Mouse (Mus musculus) embryo, embryonic 11 days (tissue): ENCODE measurements at regions not wholly inside any gene's neighbourhood (a gene's known extent, or its start where the extent isn't known, plus 50 kb on each side); places are given as distances from the start of the nearest gene placed in this dataset.

Experiments
- DNase-seq: peaks from one replicate; pipeline ENCODE4 v3.0.0-alpha.2; 2015

GRCm38 (mm10) chr6:143558046-143558884 lies 391.2 kb downstream of the Etnk1 start:
- no peak for DNase-seq

DNA sequence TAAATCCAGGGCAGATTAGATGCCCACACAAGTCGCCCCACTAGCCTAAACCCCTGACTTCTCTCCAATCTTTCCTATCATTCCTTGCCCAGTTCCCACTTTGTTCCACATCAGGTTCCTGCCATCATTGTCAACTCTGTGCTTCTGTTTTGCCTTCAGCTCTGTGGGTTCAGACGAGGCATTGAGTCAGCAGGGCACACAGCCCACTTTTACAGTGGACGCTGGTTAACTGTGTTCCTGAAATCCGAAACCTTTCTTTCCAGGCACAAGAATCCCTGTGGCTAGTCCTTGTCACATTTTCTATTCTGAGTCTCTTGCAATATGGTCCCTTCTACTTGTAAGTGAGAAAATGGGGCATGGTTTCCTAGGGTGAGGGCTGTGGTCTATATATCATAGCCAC lies 392.3 kb downstream of the Etnk1 start:
- DNase-seq = no peak

GRCm38 (mm10) chr6:143561316-143562088 lies 394.5 kb downstream of the Etnk1 start:
- DNase-seq = no peak

DNA sequence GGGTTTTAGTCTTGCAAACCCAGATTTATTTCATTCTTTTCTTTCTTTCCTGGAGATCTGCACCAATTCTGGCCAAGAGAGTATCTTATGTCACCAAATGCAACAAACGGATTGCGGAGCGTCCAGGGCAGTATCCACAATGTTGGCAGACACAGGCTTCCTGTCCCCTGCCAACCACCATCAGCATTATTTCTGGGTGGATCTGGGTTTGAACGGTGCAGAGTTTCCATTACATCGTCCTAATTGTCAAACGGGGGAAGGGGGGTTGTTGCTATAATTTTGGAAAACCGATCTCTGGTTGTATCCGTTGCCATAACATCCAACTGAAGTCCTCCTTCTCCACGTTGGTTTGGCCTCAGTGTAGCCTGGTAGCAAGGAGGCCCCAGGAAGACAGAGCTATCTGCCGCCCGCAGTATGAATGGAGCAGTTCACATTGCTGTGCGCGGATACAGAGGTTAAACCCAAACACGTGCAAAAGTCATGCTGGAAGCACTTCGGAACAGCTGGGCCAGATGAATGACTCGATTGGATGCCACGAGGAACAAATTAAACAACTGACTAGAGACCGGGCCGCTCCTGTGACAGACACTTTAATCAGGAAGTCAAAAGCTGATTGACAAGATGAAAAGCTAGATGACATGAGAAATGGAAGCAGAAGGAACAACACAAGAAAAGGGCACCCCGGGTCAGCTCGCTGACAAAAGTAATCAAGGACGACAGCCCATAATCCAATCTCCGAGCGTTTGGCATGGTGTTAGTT lies 404.5 kb downstream of the Etnk1 start:
- peak; percentile 65 for DNase-seq

DNA sequence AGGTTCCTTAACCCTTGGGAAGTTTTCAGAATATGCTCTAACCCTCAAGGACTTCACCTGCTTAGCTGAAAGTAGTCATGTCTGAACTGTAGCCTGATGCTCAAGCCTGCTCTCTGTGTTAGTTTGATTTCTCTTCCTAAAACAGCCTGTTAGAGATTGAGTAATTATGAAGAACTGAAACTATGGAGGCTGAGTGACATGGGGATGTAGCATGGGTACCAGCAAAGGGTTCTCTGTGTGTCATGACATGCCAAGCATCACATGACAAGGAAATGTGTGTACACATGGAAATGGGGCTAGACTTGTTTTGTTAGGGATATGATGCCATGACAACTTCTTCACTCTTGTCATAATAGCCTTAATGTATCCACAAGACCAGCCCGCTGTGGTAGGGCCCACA lies 412.2 kb downstream of the Etnk1 start:
- no peak for DNase-seq

- DNase-seq = no peak
Observed at GRCm38 (mm10) chr6:143589666-143590065, 422.6 kb downstream of the Etnk1 start.

- no peak for DNase-seq
Observed at GRCm38 (mm10) chr6:143590231-143590630, 423.2 kb downstream of the Etnk1 start.

- peak; percentile 18 for DNase-seq
Observed at GRCm38 (mm10) chr6:143592490-143592889, 425.5 kb downstream of the Etnk1 start.

DNA sequence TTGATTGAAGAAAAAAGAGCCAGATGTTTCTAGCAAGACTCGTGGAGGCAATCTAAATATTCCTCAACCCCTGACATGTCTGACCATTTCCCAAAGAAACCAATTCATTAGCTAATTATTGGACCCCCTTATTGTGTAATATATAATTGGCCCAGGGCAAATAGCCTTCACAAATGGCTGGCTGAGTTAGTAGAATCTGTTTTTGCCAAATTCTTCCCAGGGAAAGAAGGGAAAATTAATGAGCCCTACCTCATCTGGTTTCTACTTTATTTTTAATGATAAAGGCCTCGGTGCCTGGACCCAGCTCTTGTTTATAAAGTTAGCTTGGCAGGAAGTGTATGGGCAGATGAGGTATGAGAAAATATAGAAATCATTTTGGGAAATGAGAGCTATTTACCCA lies 428.5 kb downstream of the Etnk1 start:
- DNase-seq = no peak

DNA sequence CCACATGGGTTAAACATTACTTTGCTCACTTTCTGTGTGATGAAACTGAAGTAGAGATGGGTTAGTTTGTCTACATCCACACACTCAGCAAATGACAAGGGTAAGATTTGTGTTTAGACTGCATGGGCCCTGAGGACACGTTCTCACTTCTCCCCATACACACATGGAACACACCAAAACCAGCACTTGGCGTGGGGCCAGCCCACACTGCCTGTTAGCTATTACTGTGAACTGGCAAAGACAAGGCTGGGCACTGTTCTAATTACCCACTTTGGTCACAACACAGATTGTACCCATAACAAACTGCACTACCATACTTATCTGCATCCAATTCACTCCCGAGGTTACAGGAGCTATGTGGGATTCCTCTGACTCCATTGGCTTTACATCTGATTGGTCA lies 430.4 kb downstream of the Etnk1 start:
- no peak for DNase-seq

DNA sequence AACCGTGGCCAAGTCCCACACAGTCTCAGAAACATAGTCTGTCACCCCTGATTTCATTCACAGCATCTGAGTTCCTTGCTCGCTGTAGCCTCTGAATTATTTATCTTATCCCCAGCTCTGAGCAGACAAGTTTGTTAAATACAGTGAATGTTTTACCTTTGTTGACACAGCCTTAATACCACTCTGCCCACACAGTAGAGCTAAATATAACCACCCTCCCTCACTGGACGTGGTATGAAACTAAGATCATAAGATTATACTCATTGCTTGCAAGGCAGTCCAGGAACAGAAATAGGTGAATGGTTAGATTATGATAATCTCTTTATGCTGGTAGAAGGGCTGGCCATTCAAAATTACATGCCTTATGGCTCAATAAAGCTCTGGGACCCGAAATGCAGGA lies 431.9 kb downstream of the Etnk1 start:
- no peak for DNase-seq

GRCm38 (mm10) chr6:143609100-143609499 lies 442.1 kb downstream of the Etnk1 start:
- peak; percentile 56 for DNase-seq

GRCm38 (mm10) chr6:143612966-143613365 lies 445.9 kb downstream of the Etnk1 start:
- no peak for DNase-seq

DNA sequence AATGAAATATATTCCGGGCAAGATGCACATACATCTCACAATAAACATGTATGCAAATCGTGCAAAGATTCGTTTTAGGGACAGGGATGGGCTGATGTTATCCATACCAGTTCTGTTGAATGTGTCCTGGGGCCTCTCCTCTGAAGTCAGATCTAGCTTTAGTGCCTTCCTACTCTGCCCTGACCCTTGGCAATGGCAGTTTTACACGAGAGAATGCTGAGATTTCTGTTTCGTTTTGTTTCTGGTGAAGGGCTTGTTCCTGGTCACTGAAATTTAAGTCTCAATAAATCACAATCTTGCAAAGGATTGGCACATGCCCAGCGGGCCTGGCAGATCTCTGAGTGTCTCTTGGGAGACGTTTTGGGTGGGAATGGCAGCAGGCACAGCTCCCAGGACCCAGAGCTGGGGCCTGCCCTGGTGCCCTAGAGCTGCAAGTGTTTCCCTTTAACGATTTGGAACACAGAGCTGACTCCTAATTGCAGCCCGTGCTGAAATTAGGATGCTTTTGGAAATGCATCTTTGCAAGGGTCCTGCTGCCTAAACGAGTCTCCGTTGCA lies 447.5 kb downstream of the Etnk1 start:
- no peak for DNase-seq

DNA sequence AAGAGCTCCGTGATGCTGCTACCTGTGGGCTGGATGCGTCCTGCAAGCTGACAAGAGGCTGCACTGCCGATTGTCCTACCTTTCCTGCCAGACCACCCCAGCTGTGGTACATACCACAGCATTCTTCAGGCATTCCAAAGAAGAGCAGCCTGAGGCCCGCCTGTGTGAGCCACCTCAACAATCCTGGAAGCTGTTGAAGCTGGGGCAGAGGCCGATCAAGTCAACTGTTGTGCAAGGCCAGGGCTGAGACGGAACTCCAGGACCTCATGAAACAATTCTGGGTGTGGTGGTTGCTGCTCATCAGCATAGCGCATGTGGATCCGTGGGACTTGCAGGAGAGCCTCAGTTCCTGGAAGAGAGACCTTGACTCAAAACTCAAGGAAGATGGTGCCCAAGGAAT lies 448.3 kb downstream of the Etnk1 start:
- no peak for DNase-seq

- DNase-seq = no peak
Observed at GRCm38 (mm10) chr6:143616386-143616785, 449.4 kb downstream of the Etnk1 start.

DNA sequence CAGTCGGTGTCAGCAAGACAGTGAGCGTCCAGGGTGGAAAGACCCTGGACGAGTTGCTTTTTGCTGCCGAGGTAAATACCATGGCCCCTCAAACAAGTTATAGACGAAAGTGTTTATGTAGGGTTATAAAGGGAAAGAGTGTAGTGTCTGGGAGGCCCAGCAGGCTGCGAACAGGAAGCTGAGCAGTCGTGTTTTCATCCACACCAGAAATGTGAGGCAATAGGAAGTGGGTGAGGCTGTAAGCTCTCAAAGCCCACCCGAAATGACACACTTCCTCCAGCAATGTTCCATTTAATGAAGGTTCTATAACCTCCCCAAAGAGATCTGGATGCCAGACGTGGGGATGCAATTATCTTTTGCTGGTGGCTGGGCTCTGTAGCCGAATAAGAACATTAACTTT lies 451.5 kb downstream of the Etnk1 start:
- no peak for DNase-seq

- DNase-seq = no peak
Observed at GRCm38 (mm10) chr6:143620583-143620982, 453.6 kb downstream of the Etnk1 start.

- DNase-seq = no peak
Observed at GRCm38 (mm10) chr6:143622161-143622560, 455.1 kb downstream of the Etnk1 start.

DNA sequence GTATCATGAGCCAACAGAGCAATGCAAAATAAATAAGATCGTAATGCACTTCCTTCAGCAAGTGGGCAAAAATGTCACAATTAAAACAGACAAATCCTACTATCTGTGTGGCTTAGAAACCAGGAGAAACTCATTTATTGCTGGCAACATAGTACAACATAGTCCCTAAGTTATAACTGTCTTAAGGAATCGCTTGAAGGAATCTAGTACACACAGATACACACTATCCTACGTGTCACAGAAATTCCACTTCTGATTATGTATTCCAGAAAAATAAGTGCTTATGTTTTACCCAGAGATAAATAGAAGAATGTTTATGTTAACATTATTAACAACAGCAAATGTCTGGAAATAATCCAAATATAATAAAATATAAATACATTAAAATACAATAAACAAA lies 457.9 kb downstream of the Etnk1 start:
- no peak for DNase-seq

- no peak for DNase-seq
Observed at GRCm38 (mm10) chr6:143631581-143631980, 464.6 kb downstream of the Etnk1 start.

DNA sequence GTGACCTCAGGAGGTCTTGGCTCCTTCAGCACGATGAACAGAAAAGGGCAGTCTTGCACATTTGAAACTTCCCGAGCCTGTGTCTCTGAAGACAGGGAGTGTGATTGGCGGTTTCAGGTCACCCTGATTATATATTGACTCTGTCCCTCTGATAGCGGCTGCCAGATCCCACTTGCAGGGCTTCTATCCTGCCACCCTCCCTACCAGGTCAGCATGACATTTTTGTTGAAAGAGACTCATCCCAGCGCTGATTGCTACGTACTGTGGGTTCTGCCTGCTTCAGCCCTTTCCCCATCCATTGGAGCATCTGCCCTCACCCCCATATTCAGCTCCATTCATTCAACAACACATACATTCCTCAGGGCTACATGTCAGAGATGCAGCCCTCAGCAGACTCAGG lies 466.7 kb downstream of the Etnk1 start:
- DNase-seq = no peak

DNA sequence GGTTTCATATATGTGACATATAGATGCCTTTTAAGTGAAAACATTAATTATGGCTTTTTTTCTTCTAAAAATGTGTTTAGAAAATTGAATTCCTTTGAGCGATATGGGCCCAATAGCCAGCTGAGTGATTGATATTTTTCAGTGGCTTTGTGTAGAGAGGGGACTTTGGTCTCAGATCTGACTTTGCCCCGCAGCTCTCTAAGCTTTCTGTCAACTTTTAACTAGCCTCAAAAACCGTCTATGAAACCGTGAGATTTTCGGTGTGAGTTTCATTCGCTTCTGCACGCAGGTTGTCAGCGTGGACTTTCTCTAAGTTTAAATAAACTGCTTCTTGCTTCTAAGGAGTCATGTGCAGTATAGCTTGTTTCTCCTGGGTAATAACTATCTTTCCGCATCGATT lies 467.3 kb downstream of the Etnk1 start:
- no peak for DNase-seq
